Mouse (Mus musculus) cortical plate, adult 2 months (tissue): ENCODE data around the gene Acsl6. TPM values are rescaled to one million over a fixed set of nuclear protein-coding genes. Genes with fewer than 3 reads are reported as not detected.
"Not testable (repeated sequence)": the region's sequence is repeated elsewhere in the genome, so short reads cannot be mapped to it uniquely, and the experiment has no call there.

Experiments
- H3K27ac ChIP-seq: fragments of 200-500 bp; 2 replicates; pipeline ENCODE4 v1.5.1; 2012; ENCODE audit warnings: low read length, control low read depth, inconsistent platforms; ENCODE audit not compliant: insufficient read depth
- H3K4me1 ChIP-seq: fragments of 200-500 bp; 2 replicates; pipeline ENCODE4 v1.6.1; 2011; ENCODE audit warnings: low read length; ENCODE audit not compliant: control insufficient read depth, insufficient read depth
- H3K4me3 ChIP-seq: fragments of 200-500 bp; 2 replicates; pipeline ENCODE4 v1.5.1; 2011; ENCODE audit warnings: mild to moderate bottlenecking, low read length, control low read depth; ENCODE audit not compliant: insufficient read depth
- CTCF ChIP-seq: fragments of 200-500 bp; IDR thresholded peaks from 2 replicates; pipeline ENCODE4 v1.5.1; 2011; ENCODE audit warnings: mild to moderate bottlenecking, control low read depth, low read length; ENCODE audit not compliant: insufficient read depth; ENCODE audit errors: extremely low read depth
- POLR2A ChIP-seq: fragments of 200-500 bp; IDR thresholded peaks from 2 replicates; pipeline ENCODE4 v1.6.1; 2011; ENCODE audit warnings: mild to moderate bottlenecking, low read length, control low read depth; ENCODE audit not compliant: insufficient read depth; ENCODE audit errors: extremely low read depth
- polyA plus RNA-seq: library from polyadenylated mRNA; depleted of rRNA; stranded (reverse); fragments of >200 nt; gene quantifications from 2 replicates; pipeline ENCODE4 v1.2.3, GENCODE M21; 2012; rRNA removed

Gene Acsl6
- polyA plus RNA-seq, 1 experiment = 192 TPM

DNA sequence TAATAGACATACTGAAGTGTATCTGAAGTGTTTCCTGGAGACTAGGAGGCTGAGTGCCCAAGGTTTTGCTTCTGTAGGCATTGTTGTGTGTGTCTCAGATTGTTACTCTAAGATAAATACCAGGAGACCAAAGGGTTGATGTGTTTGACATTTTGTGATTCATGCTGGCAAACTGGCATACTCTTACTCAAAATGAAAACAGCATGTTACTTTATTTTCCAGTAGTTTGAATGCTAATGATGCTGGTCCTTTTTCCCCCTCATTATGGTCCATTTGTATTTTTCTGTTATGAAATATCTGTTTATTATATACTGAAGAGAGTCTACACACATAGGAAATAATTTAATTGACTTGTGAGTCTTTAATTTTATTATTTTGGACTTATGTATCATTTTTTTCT is 69.0 kb downstream of the Acsl6 start:
- TF ChIP-seq CTCF = no peak
- TF ChIP-seq POLR2A = no peak
- H3K4me3 ChIP-seq = no peak overlapping the region
- no peak overlapping the region for H3K27ac ChIP-seq
- no peaks in the 10 kb centered on the region for H3K4me1 ChIP-seq

DNA sequence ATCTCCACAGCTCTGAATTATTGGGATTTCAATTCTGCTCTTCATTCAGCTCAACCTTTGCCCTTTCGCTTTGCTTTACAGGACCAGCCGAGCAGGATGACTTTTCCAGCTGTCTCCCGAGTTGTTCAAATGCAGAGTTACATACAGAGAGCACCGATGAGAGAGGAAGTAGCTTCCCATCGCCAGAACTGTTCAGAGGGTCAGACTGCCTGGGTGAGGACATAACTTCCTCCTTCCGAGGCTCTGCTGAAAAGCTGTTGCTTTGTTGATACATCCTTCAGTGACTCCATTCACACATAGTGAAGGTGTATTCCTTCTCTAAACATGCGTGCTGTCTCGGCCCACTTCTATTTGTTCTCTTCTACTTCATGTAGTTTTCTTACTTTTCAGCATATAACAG is 86.8 kb downstream of the Acsl6 start:
- Histone ChIP-seq H3K27ac (no peak overlapping the region), H3K4me1 (no peaks in the 10 kb centered on the region), H3K4me3 (no peak overlapping the region)
- TF ChIP-seq CTCF = no peak
- no peak for TF ChIP-seq POLR2A

DNA sequence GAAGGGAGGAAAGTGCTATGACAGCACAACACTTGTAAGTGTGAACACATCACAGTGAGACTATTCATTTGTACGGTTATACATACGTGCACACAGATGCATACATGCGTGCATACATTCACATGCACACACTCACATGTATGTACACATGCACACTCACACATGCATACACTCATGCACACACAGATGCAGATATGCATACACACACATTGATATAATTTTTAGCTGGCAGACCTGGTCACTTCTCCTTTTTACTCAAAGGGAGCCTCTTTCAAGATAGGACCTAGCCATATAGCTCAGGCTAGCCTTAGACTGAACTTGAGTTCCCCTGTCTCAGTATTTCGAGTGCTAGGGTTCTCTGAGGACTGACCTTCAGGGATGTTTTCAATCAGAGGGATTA is 87.7 kb downstream of the Acsl6 start:
- H3K27ac ChIP-seq = no peak overlapping the region
- TF ChIP-seq POLR2A (no peak), CTCF (no peak)

DNA sequence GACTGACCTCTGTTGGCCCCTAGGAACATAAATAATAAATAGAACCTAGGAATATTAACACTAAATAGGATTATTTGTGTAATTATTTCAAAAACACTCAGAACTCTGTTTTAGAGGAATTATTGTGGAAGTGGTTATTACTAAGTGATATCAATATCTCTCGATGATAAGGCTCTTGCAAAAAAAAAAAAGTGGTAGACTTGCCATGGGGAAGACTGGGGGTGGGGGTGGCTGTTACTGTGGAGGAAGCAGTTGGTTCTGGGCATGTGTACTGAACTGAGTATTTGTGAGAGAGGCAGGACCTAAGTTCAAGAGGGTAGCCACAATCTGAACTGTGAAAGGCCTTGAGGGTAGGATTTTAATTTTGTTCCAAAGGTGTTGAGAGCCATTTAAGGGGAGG is 93.1 kb downstream of the Acsl6 start:
- no peak for TF ChIP-seq CTCF
- no peak for TF ChIP-seq POLR2A
- Histone ChIP-seq H3K4me1 (no peaks in the 10 kb centered on the region), H3K27ac (no peak overlapping the region), H3K4me3 (no peak overlapping the region)

More for the DNA sequence above, 87.7 kb downstream of the Acsl6 start:
- Histone ChIP-seq H3K4me1 (no peaks in the 10 kb centered on the region), H3K4me3 (no peak overlapping the region)

DNA sequence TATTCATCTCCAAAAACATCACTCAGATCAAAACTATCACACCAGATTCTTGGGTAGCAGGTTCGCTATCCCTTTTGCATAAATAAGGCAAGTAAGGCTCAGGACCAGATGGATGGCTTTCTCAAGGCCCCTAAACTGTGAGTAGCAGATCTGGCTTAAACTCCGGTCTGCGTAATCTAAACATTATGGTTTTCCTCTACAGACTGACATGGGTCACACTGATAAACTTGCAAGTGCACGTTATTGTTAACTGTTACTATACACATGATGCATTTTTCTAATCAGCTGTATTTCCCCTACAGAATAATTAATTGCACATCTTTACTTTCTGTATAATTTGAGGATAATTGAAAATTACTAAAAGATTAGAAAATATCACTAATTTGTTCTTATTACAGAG is 94.5 kb downstream of the Acsl6 start:
- Histone ChIP-seq H3K4me3 (no peak overlapping the region), H3K4me1 (no peaks in the 10 kb centered on the region), H3K27ac (no peak overlapping the region)
- TF ChIP-seq POLR2A = no peak
- TF ChIP-seq CTCF = no peak

DNA sequence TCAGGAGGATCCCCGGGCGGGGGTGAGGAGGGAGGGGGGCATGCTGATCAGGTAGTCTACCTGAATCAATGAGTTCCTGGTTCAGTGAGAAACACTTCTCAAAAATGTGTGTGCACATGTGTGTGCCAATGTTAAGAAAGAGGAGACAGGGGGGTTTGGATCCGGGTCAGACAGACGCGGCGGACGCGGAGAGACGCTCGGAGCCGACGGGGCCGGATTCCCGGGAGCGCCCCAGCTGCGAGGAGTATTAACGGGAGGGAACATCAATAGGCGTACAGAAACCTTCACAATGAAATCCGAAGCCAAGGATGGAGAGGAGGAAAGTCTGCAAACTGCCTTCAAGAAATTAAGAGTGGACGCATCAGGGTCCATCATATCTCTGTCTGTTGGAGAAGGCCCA is 97.2 kb downstream of the Acsl6 start:
- H3K4me1 ChIP-seq, H3K4me3 ChIP-seq, H3K27ac ChIP-seq: not testable (repeated sequence)

DNA sequence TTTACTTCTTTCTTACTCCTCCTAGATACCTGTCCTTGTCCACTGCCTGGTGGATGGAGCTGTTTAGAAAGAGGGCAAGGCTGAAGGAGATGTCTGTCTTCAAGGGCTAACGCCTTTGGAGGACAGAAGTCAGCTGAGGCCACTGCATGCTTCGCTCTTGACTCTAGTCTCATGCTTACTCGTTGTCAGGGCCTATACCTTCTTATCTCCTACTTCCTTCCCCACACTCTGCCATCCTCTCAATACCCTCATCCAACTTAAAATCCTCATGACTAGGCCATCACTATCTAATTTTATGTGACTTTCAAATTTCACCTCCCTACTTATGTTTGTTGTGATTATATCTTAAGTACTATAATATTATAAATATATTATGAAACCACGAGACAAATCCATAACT is 101.3 kb downstream of the Acsl6 start:
- TF ChIP-seq POLR2A (no peak), CTCF (no peak)
- H3K4me3 ChIP-seq = no peak overlapping the region
- H3K27ac ChIP-seq = no peak overlapping the region
- H3K4me1 ChIP-seq = no peaks in the 10 kb centered on the region

DNA sequence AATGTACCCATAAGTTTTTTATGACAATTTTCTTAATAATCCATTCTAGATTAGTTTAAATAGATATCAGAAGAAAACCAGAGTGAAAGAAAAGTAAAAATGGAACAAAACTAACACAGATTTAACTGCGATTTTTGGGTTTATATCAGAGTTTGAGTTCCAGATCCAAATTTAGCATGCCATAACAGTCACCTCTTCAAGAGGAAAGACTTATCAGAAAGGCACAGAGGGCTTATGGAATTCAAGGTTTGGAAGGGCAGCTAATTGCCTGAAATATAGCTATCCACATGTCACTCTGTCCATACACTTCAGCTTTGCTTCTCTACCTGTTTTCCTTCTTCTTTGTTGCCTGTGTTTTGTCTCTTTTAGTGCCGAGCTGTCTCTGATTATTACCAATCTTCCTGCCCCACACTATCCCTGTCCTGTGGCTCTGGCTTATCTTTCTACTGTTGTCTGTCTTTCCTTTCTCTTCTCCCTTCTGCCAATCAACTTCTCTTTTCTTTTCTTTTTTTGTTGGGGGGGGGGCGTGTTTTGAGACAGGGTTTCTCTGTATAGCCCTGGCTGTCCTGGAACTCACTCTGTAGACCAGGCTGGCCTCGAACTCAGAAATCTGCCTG is 103.4 kb downstream of the Acsl6 start:
- no peaks in the 10 kb centered on the region for H3K4me1 ChIP-seq
- no peak overlapping the region for H3K27ac ChIP-seq
- TF ChIP-seq CTCF (no peak), POLR2A (no peak)
- H3K4me3 ChIP-seq = no peak overlapping the region

DNA sequence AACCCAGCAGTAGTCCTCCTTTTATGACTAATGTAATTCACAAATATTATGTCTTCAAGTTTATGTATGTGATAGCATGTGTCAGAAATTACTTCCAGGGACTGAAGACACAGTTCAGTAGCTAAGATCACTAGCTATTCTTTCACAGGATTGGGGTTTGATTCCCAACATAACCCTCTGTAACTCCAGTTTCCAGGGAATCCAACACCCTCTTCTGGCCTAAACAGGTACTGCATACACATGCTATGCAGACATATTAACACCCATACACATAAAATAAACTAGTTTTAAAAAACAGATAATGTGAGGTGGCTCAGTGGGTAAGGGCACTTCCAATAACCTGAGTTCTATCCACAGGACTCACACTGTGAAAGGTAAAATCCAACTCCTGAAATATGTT is 107.0 kb downstream of the Acsl6 start:
- Histone ChIP-seq H3K4me3 (no peak overlapping the region), H3K27ac (no peak overlapping the region)
- TF ChIP-seq CTCF (no peak), POLR2A (no peak)

DNA sequence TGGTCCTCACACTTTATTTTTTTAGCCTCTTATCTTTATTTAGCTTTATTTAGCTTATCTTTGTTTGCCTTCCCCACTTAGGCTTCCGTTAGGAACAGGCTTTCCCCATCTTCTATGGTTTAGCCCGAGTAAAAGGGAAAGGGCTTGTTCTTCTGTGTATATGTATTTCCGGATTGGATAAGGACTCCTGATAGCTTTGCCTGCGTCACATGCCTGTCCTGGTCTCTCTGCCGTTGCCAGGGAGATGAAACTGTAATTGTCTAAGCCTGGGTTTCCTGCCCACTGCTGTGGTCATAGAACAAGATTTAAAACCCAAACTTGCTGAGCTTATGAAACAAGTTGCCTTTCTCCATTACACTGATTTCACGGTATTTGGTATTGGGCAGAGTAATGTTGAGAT is 109.4 kb downstream of the Acsl6 start:
- Histone ChIP-seq H3K4me3 (no peak overlapping the region), H3K27ac (no peak overlapping the region), H3K4me1 (no peaks in the 10 kb centered on the region)
- TF ChIP-seq POLR2A (no peak), CTCF (no peak)

More for the DNA sequence above, 107.0 kb downstream of the Acsl6 start:
- no peaks in the 10 kb centered on the region for H3K4me1 ChIP-seq

Other genes with a start within 250 kb of the Acsl6 start
- gene Pdlim4, start 234.8 kb upstream of the Acsl6 start, polyA plus RNA-seq = 21.2 and 22.1 TPM in 2 replicates
- 16.2 and 17.2 TPM in 2 replicates for gene P4ha2, start 203.7 kb upstream of the Acsl6 start, polyA plus RNA-seq
- gene Csf2, start 54.1 kb upstream of the Acsl6 start, polyA plus RNA-seq = not detected in 2 replicates
- not detected in 2 replicates for gene Il3, start 36.5 kb upstream of the Acsl6 start, polyA plus RNA-seq
- gene Meikin, start 66.9 kb downstream of the Acsl6 start, polyA plus RNA-seq = not detected in 2 replicates
- gene Fnip1, start 134.4 kb downstream of the Acsl6 start, polyA plus RNA-seq = 15.8 and 16.5 TPM in 2 replicates
- 15.7 and 19.5 TPM in 2 replicates for gene Rapgef6, start 219.0 kb downstream of the Acsl6 start, polyA plus RNA-seq